Mouse (Mus musculus) stomach, postnatal 0 days (tissue): ENCODE measurements around the gene Synpo2l.

ENCODE experiments used
- CTCF ChIP-seq: IDR thresholded peaks from 2 replicates; pipeline ENCODE4 v1.5.1; 2016; ENCODE audit warnings: antibody characterized with exemption, low read depth, mild to moderate bottlenecking, moderate library complexity
- EP300 ChIP-seq: optimal IDR thresholded peaks from 2 replicates; pipeline ENCODE3; 2016; ENCODE audit warnings: antibody characterized with exemption

DNA sequence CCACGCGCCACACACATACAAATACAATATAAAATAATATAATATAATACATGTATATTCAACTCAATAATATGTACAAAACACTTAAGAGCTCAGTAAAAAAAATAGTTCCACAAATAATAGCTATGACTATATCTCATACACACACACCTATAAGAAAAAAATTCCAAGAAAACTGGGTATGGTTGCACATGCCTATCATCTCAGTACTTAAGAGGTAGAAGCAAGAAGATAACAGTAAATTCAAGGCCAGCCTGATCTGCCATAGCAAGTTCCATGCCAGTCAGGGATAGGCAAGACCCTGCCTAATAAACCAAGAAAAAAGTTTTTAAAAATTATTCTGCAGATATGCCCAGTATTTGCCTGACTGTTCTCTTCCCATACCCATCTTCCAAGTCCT lies 53.1 kb downstream of the Synpo2l start:
- TF ChIP-seq CTCF (no peak), EP300 (no peak)
